Comparison of ENCODE assay signal across 8 mouse cellular contexts in the genomic region with DNA sequence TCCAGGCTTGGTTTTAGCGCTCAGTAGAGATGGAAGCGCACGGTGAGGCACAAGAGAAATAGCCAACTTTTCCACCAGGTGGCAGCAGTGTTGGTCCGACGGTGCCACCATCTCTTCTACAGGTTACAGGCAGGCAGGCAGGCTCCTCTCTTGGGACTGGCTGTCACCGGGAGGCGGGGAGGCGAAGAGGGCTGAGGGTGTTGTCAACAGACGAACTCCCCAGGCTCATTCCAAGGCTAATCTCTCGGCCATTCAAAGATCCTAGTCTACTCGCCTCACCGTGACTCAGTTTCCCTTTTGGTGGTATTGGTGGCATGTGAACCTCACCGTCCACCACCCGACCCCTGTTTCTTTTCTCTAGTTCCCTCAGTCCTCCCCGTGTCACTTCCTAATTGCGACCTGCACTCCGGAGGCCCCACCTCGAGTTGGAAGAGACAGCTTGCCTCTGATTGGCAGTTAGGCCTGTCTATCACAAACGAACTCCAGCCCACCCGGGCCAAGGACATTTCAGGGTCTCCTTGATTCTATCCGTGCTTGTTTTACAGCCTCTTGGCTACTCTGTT. TPM values are rescaled to one million over a fixed set of nuclear protein-coding genes. Genes with fewer than 3 reads are reported as not detected.
A peak's percentile ranks its signal among the peaks of the same experiment; 100 is the strongest.
DNase-seq lines count a peak whose midpoint lies in the region; ATAC-seq and TF ChIP-seq lines count a peak whose summit lies in the region.

No protein-coding gene starts in this region.

- H3K36me3 ChIP-seq in E14TG2a.4 (ENCODE audit: insufficient read depth, low read length), result no peaks in the 10 kb centered on the region
- H3K36me3 ChIP-seq in heart, embryonic 16.5 days (ENCODE audit: control insufficient read depth, insufficient read depth), result no peaks in the 10 kb centered on the region
- H3K36me3 ChIP-seq in liver, embryonic 12.5 days, result no peaks in the 10 kb centered on the region
- H3K36me3 ChIP-seq in stomach, embryonic 15.5 days, result no peaks in the 10 kb centered on the region

- no peaks in the 10 kb centered on the region for H3K9me3 ChIP-seq in E14TG2a.4 (ENCODE audit: low read length)
- no peaks in the 10 kb centered on the region for H3K9me3 ChIP-seq in heart, embryonic 16.5 days (replicated peaks; ENCODE audit: control insufficient read depth, low read length)
- no peaks in the 10 kb centered on the region for H3K9me3 ChIP-seq in liver, embryonic 12.5 days (replicated peaks)
- H3K9me3 ChIP-seq in stomach, embryonic 15.5 days, result no peaks in the 10 kb centered on the region

- ATAC-seq in heart, embryonic 16.5 days (replicated peaks; ENCODE audit: extremely low read depth, insufficient read depth, low FRiP score), result peak; percentile 83
- peak; percentile 76 for ATAC-seq in liver, embryonic 12.5 days
- peak; percentile 78 for ATAC-seq in stomach, embryonic 15.5 days (ENCODE audit: insufficient read depth, low FRiP score, low read depth)

- no peak overlapping the region for H3K27ac ChIP-seq in heart, embryonic 16.5 days (ENCODE audit: low read length)
- no peak overlapping the region for H3K27ac ChIP-seq in liver, embryonic 12.5 days
- H3K27ac ChIP-seq in stomach, embryonic 15.5 days, result no peak overlapping the region

- H3K9ac ChIP-seq in heart, embryonic 16.5 days (ENCODE audit: low read length), result 0 out of 2 replicates have a peak overlapping the region, but pooled peaks have one; percentile 14
- 0 out of 2 replicates have a peak overlapping the region, but pooled peaks have one; percentile 17 for H3K9ac ChIP-seq in liver, embryonic 12.5 days
- H3K9ac ChIP-seq in stomach, embryonic 15.5 days, result no peak overlapping the region

- peaks cover 45% of the 10 kb centered on the region for H3K4me1 ChIP-seq in E14TG2a.4 (replicated peaks; ENCODE audit: low read depth, low read length)
- H3K4me1 ChIP-seq in heart, embryonic 16.5 days (ENCODE audit: control insufficient read depth, insufficient read depth, low read length), result 0 out of 2 replicates have a peak, but pooled peaks cover 3% of the 10 kb centered on the region
- peaks cover 6% of the 10 kb centered on the region for H3K4me1 ChIP-seq in liver, embryonic 12.5 days
- H3K4me1 ChIP-seq in stomach, embryonic 15.5 days, result 0 out of 2 replicates have a peak, but pooled peaks cover 4% of the 10 kb centered on the region

- peak overlapping the region; percentile 73 for H3K4me3 ChIP-seq in E14TG2a.4 (replicated peaks; ENCODE audit: low read length)
- H3K4me3 ChIP-seq in heart, embryonic 16.5 days (ENCODE audit: low read length), result peak overlapping the region; percentile 45
- H3K4me3 ChIP-seq in liver, embryonic 12.5 days, result peak overlapping the region; percentile 41
- H3K4me3 ChIP-seq in stomach, embryonic 15.5 days (replicated peaks), result peak overlapping the region; percentile 27

- DNase-seq in c-Kit-positive CD71-negative TER-119-negative erythroid progenitor cells, embryonic 14.5 days (ENCODE audit: low read depth), result peak; percentile 70
- DNase-seq in fibroblast of lung, adult 2 months (ENCODE audit: low read depth), result peak; percentile 20
- peak; percentile 88 for DNase-seq in kidney, postnatal 14 days
- DNase-seq in natural killer cell, adult 2 months (ENCODE audit: low spot score in 2 of 2), result peak; percentile 61 to 80

- H3K27me3 ChIP-seq in E14TG2a.4 (ENCODE audit: insufficient read depth, low read length), result peaks cover 30% of the 10 kb centered on the region
- H3K27me3 ChIP-seq in heart, embryonic 16.5 days (ENCODE audit: control insufficient read depth, insufficient read depth, low read length), result peaks cover 13% of the 10 kb centered on the region; the same call in 1 of the 2 replicates
- H3K27me3 ChIP-seq in liver, embryonic 12.5 days (replicated peaks), result peaks cover 43% of the 10 kb centered on the region
- no peaks in the 10 kb centered on the region for H3K27me3 ChIP-seq in stomach, embryonic 15.5 days (replicated peaks)

- peak; percentile 79 for TF ChIP-seq CTCF in E14TG2a.4 (conservative IDR thresholded peaks at IDR 0.05; ENCODE audit: low read length)

- WGBS in heart, embryonic 16.5 days, result 1% methylated on average over 21 of the region's 21 CpGs
- WGBS in liver, embryonic 12.5 days (ENCODE audit: insufficient replicate concordance), result 1% methylated on average over 21 of the region's 21 CpGs
- WGBS in stomach, embryonic 15.5 days, result under 1% methylated on average over 21 of the region's 21 CpGs

- H3K4me2 ChIP-seq in heart, embryonic 16.5 days (ENCODE audit: low read depth, low read length), result peak overlapping the region; percentile 63
- H3K4me2 ChIP-seq in liver, embryonic 12.5 days, result peak overlapping the region; percentile 65
- peak overlapping the region; percentile 53 for H3K4me2 ChIP-seq in stomach, embryonic 15.5 days

RNA-seq across cellular contexts. Expression of gene 4930451I11Rik, which starts 0.7 kb away (rescaled TPM):
- polyA plus RNA-seq in heart, embryonic 16.5 days (2015; fragmentation: Nextera tagmentation; extraction: Ambion mirVana), result not detected in 2 replicates
- not detected in 2 replicates for polyA plus RNA-seq in liver, embryonic 12.5 days (2016; fragmentation: Nextera tagmentation; extraction: Ambion mirVana)
- polyA plus RNA-seq in stomach, embryonic 15.5 days (2015; fragmentation: Nextera tagmentation; extraction: Ambion mirVana), result not detected in 2 replicates

RNA-seq across cellular contexts. Expression of gene Doc2a, which starts 15.1 kb away (rescaled TPM):
- not detected in 2 replicates for polyA plus RNA-seq in heart, embryonic 16.5 days (2015; fragmentation: Nextera tagmentation; extraction: Ambion mirVana)
- polyA plus RNA-seq in liver, embryonic 12.5 days (2016; fragmentation: Nextera tagmentation; extraction: Ambion mirVana), result 0.15 and 0.24 TPM in 2 replicates
- 0.62 and 0.74 TPM in 2 replicates for polyA plus RNA-seq in stomach, embryonic 15.5 days (2015; fragmentation: Nextera tagmentation; extraction: Ambion mirVana)

RNA-seq across cellular contexts. Expression of gene Hirip3, which starts 29.7 kb away (rescaled TPM):
- 19.8 and 22.2 TPM in 2 replicates for polyA plus RNA-seq in heart, embryonic 16.5 days (2015; fragmentation: Nextera tagmentation; extraction: Ambion mirVana)
- 20.3 and 22.0 TPM in 2 replicates for polyA plus RNA-seq in liver, embryonic 12.5 days (2016; fragmentation: Nextera tagmentation; extraction: Ambion mirVana)
- polyA plus RNA-seq in stomach, embryonic 15.5 days (2015; fragmentation: Nextera tagmentation; extraction: Ambion mirVana), result 28.5 and 28.8 TPM in 2 replicates

RNA-seq across cellular contexts. Expression of gene Ino80e, which starts 30.1 kb away (rescaled TPM):
- 50.5 and 52.0 TPM in 2 replicates for polyA plus RNA-seq in heart, embryonic 16.5 days (2015; fragmentation: Nextera tagmentation; extraction: Ambion mirVana)
- polyA plus RNA-seq in liver, embryonic 12.5 days (2016; fragmentation: Nextera tagmentation; extraction: Ambion mirVana), result 70.5 and 73.0 TPM in 2 replicates
- 60.1 and 68.3 TPM in 2 replicates for polyA plus RNA-seq in stomach, embryonic 15.5 days (2015; fragmentation: Nextera tagmentation; extraction: Ambion mirVana)

RNA-seq across cellular contexts. Expression of gene Fam57b, which starts 34.6 kb away (rescaled TPM):
- polyA plus RNA-seq in heart, embryonic 16.5 days (2015; fragmentation: Nextera tagmentation; extraction: Ambion mirVana), result 0.86 and 1.4 TPM in 2 replicates
- not detected in 2 replicates for polyA plus RNA-seq in liver, embryonic 12.5 days (2016; fragmentation: Nextera tagmentation; extraction: Ambion mirVana)
- polyA plus RNA-seq in stomach, embryonic 15.5 days (2015; fragmentation: Nextera tagmentation; extraction: Ambion mirVana), result 0.73 and 0.74 TPM in 2 replicates

Comparison
In these comparisons a context has a peak if more than half of its experiments do, and no peak if none do; other contexts are left out.
1. DNase-seq: peak in every context shown above with its lines; median percentile 88 in kidney, postnatal 14 days; 70 in natural killer cell, adult 2 months; 70 in c-Kit-positive CD71-negative TER-119-negative erythroid progenitor cells, embryonic 14.5 days; 20 in fibroblast of lung, adult 2 months.